Mouse (Mus musculus): ENCODE results near the gene Thsd7b. TPM values are rescaled to one million over a fixed set of nuclear protein-coding genes. Genes with fewer than 3 reads are reported as not detected.
"Not testable (repeated sequence)": the region's sequence is repeated elsewhere in the genome, so short reads cannot be mapped to it uniquely, and the experiment has no call there.

The Thsd7b gene
- polyA plus RNA-seq, 1 experiment from 2014 or later = 1.3 TPM

- H3K9me3 ChIP-seq = 0 out of 2 replicates have a peak, but pooled peaks cover 3% of the 10 kb centered on the region
- no peak overlapping the region for H3K9ac ChIP-seq (replicated peaks)
- 85% methylated on average over 3 of the region's 3 CpGs for WGBS
- H3K27me3 ChIP-seq = no peaks in the 10 kb centered on the region
- no peak overlapping the region for H3K4me3 ChIP-seq (replicated peaks)
- no peaks in the 10 kb centered on the region for H3K4me1 ChIP-seq (replicated peaks)
- no peaks in the 10 kb centered on the region for H3K36me3 ChIP-seq
- H3K27ac ChIP-seq = no peak overlapping the region
- ATAC-seq (ENCODE audit: insufficient number of reproducible peaks, insufficient read depth, low FRiP score, low TSS enrichment, low read depth) = no peak
- no peak overlapping the region for H3K4me2 ChIP-seq
Measured at GRCm38 (mm10) chr1:130245563-130245962, 972.5 kb downstream of the Thsd7b start.

DNA sequence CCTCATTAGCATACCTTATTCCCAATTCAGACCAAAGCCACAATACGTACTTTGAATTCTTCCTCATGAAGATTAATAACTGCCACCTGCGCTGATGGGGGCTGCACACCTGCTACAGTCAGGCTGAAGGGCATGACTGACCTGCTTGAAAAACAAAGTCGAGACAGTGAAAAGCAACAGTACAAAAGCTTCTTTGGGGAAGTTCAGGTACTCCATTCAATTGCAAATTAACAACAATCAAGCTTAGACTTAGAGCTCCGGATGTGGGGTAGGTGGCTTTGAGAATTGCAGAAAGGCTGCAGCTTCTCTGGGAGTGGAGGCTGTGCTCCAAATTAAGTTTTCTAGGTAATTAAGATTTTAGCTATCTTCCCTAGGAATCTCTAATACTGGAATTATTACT, 973.2 kb downstream of the Thsd7b start:
- not testable (repeated sequence) for H3K9ac ChIP-seq (replicated peaks); H3K4me1 ChIP-seq (replicated peaks); H3K27me3 ChIP-seq; H3K4me3 ChIP-seq (replicated peaks); H3K36me3 ChIP-seq; ATAC-seq (ENCODE audit: insufficient number of reproducible peaks, insufficient read depth, low FRiP score, low TSS enrichment, low read depth); H3K27ac ChIP-seq; H3K4me2 ChIP-seq; H3K9me3 ChIP-seq
- WGBS = 87% methylated on average over 4 of the region's 4 CpGs

GRCm38 (mm10) chr1:130246930-130247329, 973.8 kb downstream of the Thsd7b start:
- not testable (repeated sequence) for H3K4me1 ChIP-seq (replicated peaks); H3K4me3 ChIP-seq (replicated peaks); H3K36me3 ChIP-seq; ATAC-seq (ENCODE audit: insufficient number of reproducible peaks, insufficient read depth, low FRiP score, low TSS enrichment, low read depth); H3K27ac ChIP-seq; H3K4me2 ChIP-seq; H3K27me3 ChIP-seq; H3K9ac ChIP-seq (replicated peaks); H3K9me3 ChIP-seq
- WGBS = 84% methylated on average over 4 of the region's 4 CpGs

DNA sequence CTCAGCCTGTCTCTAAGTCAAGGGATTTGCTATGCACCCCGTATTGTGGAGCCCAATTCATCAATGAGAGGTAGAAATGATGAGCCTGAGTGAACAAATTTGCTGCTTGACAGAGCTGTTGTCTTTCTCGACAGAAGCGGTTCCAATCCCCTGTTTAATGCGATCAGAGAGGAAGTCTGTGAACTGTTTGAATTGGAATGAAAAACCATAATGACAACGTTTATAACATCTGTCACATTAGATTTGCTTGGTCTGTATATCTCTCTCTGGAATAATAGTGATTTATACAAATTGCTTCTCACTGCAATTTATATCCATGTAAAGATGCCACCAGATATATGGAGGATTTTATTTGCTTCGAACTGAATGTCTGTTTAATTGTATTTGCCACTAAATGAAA, 988.9 kb downstream of the Thsd7b start:
- no peaks in the 10 kb centered on the region for H3K9me3 ChIP-seq
- H3K9ac ChIP-seq (replicated peaks) = no peak overlapping the region
- peaks cover 3% of the 10 kb centered on the region; the same call in 1 of the 2 replicates for H3K4me1 ChIP-seq (replicated peaks)
- no peak overlapping the region for H3K4me2 ChIP-seq
- H3K27ac ChIP-seq = no peak overlapping the region
- H3K27me3 ChIP-seq = no peaks in the 10 kb centered on the region
- H3K36me3 ChIP-seq = no peaks in the 10 kb centered on the region
- no peak for ATAC-seq (ENCODE audit: insufficient number of reproducible peaks, insufficient read depth, low FRiP score, low TSS enrichment, low read depth)
- WGBS = 69% methylated on average over 6 of the region's 6 CpGs
- H3K4me3 ChIP-seq (replicated peaks) = no peak overlapping the region

All from limb, embryonic 12.5 days (tissue).